Mouse (Mus musculus) erythroblast, embryonic 14.5 days (primary cell): ENCODE results near the gene Fmc1.

Experiments
- GATA1 ChIP-seq: IDR thresholded peaks from 2 replicates; pipeline ENCODE4 v1.6.1; 2012; ENCODE audit warnings: low read length, inconsistent platforms, mixed read lengths
- TAL1 ChIP-seq: IDR thresholded peaks from 3 replicates; pipeline ENCODE4 v1.6.1; 2012; ENCODE audit warnings: low read length, inconsistent platforms, mixed read lengths

GRCm38 (mm10) chr6:38531211-38531820 lies 2.0 kb upstream of the Fmc1 start:
- TF ChIP-seq GATA1: no peak
- TF ChIP-seq TAL1: no peak
